Mouse (Mus musculus) forebrain, postnatal 0 days (tissue): ENCODE data around the gene Gm49387. TPM values are rescaled to one million over a fixed set of nuclear protein-coding genes. Genes with fewer than 3 reads are reported as not detected.
A peak's percentile ranks its signal among the peaks of the same experiment; 100 is the strongest.

Experiments
- ATAC-seq: fragments of 200-750 bp; cut with Nextera tagmentation; 2 replicates; pipeline ENCODE4 v1.8.0; 2017; ENCODE audit warnings: mild to moderate bottlenecking, moderate library complexity
- DNase-seq: peaks from one replicate; pipeline ENCODE4 v3.0.0-alpha.2; 2015
- H3K27ac ChIP-seq: fragments of 300-500 bp; sonication (generic); 2 replicates; pipeline ENCODE4 v1.5.1; 2014; ENCODE audit warnings: low read depth, mild to moderate bottlenecking, antibody characterized with exemption, low read length, moderate library complexity, mixed read lengths
- H3K27me3 ChIP-seq: fragments of 300-500 bp; sonication (generic); 2 replicates; pipeline ENCODE4 v1.6.1; 2014; ENCODE audit warnings: mild to moderate bottlenecking, low read length, mixed read lengths; ENCODE audit not compliant: insufficient read depth
- H3K36me3 ChIP-seq: fragments of 300-500 bp; sonication (generic); 2 replicates; pipeline ENCODE4 v1.6.1; 2014; ENCODE audit warnings: mild to moderate bottlenecking, moderate library complexity; ENCODE audit not compliant: insufficient read depth
- H3K4me1 ChIP-seq: fragments of 300-500 bp; sonication (generic); 2 replicates; pipeline ENCODE4 v1.6.1; 2014; ENCODE audit warnings: antibody characterized with exemption; ENCODE audit not compliant: insufficient read depth
- H3K4me2 ChIP-seq: fragments of 300-500 bp; sonication (generic); 2 replicates; pipeline ENCODE4 v1.6.1; 2014; ENCODE audit warnings: low read depth, mild to moderate bottlenecking, moderate library complexity
- H3K4me3 ChIP-seq: fragments of 300-500 bp; sonication (generic); 2 replicates; pipeline ENCODE4 v1.5.1; 2014; ENCODE audit warnings: low read depth, low read length, mixed read lengths
- H3K9ac ChIP-seq: fragments of 300-500 bp; sonication (generic); 2 replicates; pipeline ENCODE4 v1.6.1; 2014; ENCODE audit warnings: mild to moderate bottlenecking
- H3K9me3 ChIP-seq: fragments of 300-500 bp; sonication (generic); 2 replicates; pipeline ENCODE4 v1.6.1; 2016; ENCODE audit warnings: low read length
- CTCF ChIP-seq: sonication (generic); IDR thresholded peaks from 2 replicates; pipeline ENCODE4 v1.5.1; 2016; ENCODE audit warnings: antibody characterized with exemption, control low read depth, low read depth
- WGBS: fragments of 180-500 bp; shearing (Covaris S2); extraction: QIAGEN DNeasy Blood & Tissue Kit; methylation state at CpG from one replicate; pipeline ENCODE4 v1.1.7; 2014; 5-methylcytosine and 5-hydroxymethylcytosine counted together
- polyA plus RNA-seq: library from polyadenylated mRNA; unstranded; fragments of >200 nt; fragmentation: Nextera tagmentation; extraction: Ambion mirVana; gene quantifications from 2 replicates; pipeline ENCODE4 v1.2.1, GENCODE M21; 2015
- total RNA-seq: library from RNA; depleted of rRNA; stranded (reverse); fragments of >200 nt; gene quantifications from 2 replicates; pipeline ENCODE4 v1.2.3, GENCODE M21; 2014

Gm49387 gene
- total and polyA plus RNA-seq, 2 experiments from 2014 or later = 1.6 TPM; not detected in 1

GRCm38 (mm10) chr14:31630677-31631076, 10.0 kb downstream of the Gm49387 start:
- Histone ChIP-seq H3K4me2 (no peak overlapping the region), H3K27ac (peak overlapping the region; percentile 67), H3K4me3 (no peak overlapping the region), H3K9ac (no peak overlapping the region), H3K4me1 (no peaks in the 10 kb centered on the region), H3K27me3 (no peaks in the 10 kb centered on the region), H3K36me3 (no peaks in the 10 kb centered on the region), H3K9me3 (no peaks in the 10 kb centered on the region)
- no peak for TF ChIP-seq CTCF
- 24% methylated on average over 7 of the region's 7 CpGs for WGBS
- peak; percentile 83; the same call in 1 of the 2 replicates for ATAC-seq
- DNase-seq = peak; percentile 40

DNA sequence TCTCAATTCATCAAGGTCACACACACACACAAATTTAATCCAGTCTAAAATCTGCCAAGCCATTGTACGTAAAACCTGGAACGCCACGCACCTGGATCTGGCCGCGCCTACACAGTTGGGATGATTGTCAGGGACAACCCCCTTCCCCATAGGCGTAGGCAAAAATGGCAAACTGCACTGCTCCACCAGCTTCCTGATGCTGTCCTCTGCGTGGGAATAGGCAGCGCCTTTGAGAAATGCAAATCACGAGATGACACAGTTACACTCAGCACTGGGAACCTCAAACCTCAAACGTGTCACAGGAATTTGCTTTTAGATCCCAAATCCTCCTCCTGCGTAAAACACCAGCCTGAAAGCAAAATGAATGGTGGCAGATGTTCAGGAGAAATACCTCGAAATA, 17.9 kb downstream of the Gm49387 start:
- WGBS = 87% methylated on average over 12 of the region's 12 CpGs
- H3K4me1 ChIP-seq = no peaks in the 10 kb centered on the region
- H3K9ac ChIP-seq = no peak overlapping the region
- H3K4me2 ChIP-seq = no peak overlapping the region
- no peak for TF ChIP-seq CTCF
- no peak overlapping the region for H3K27ac ChIP-seq
- no peaks in the 10 kb centered on the region for H3K9me3 ChIP-seq
- H3K27me3 ChIP-seq = no peaks in the 10 kb centered on the region
- H3K36me3 ChIP-seq = no peaks in the 10 kb centered on the region
- DNase-seq = no peak
- no peak overlapping the region for H3K4me3 ChIP-seq
- no peak for ATAC-seq

GRCm38 (mm10) chr14:31620591-31621223, 20.0 kb downstream of the Gm49387 start:
- Histone ChIP-seq H3K4me3 (no peak overlapping the region), H3K9me3 (no peaks in the 10 kb centered on the region), H3K27ac (no peak overlapping the region), H3K4me1 (no peaks in the 10 kb centered on the region), H3K4me2 (no peak overlapping the region), H3K36me3 (no peaks in the 10 kb centered on the region), H3K9ac (no peak overlapping the region), H3K27me3 (no peaks in the 10 kb centered on the region)
- DNase-seq = no peak
- TF ChIP-seq CTCF = no peak
- 40% methylated on average over 9 of the region's 9 CpGs for WGBS
- peak; percentile 59; the same call in 1 of the 2 replicates for ATAC-seq

- Histone ChIP-seq H3K9ac (no peak overlapping the region), H3K4me3 (no peak overlapping the region), H3K27me3 (no peaks in the 10 kb centered on the region), H3K27ac (no peak overlapping the region), H3K4me2 (no peak overlapping the region), H3K9me3 (no peaks in the 10 kb centered on the region), H3K36me3 (no peaks in the 10 kb centered on the region), H3K4me1 (no peaks in the 10 kb centered on the region)
- ATAC-seq (no peak), DNase-seq (no peak)
- WGBS = 87% methylated on average over 3 of the region's 3 CpGs
- TF ChIP-seq CTCF = no peak
Observed at GRCm38 (mm10) chr14:31617997-31618396, 22.7 kb downstream of the Gm49387 start.

- Histone ChIP-seq H3K4me1 (no peaks in the 10 kb centered on the region), H3K9ac (no peak overlapping the region), H3K4me3 (no peak overlapping the region), H3K27ac (no peak overlapping the region), H3K4me2 (no peak overlapping the region), H3K36me3 (no peaks in the 10 kb centered on the region), H3K9me3 (no peaks in the 10 kb centered on the region), H3K27me3 (no peaks in the 10 kb centered on the region)
- ATAC-seq (no peak), DNase-seq (no peak)
- WGBS = 90% methylated on average over 9 of the region's 9 CpGs
- TF ChIP-seq CTCF = no peak
Observed at GRCm38 (mm10) chr14:31617204-31617603, 23.5 kb downstream of the Gm49387 start.

- no peak for TF ChIP-seq CTCF
- H3K4me1 ChIP-seq = no peaks in the 10 kb centered on the region
- no peaks in the 10 kb centered on the region for H3K36me3 ChIP-seq
- no peak overlapping the region for H3K4me2 ChIP-seq
- no peaks in the 10 kb centered on the region for H3K27me3 ChIP-seq
- WGBS = 85% methylated on average over 5 of the region's 5 CpGs
- ATAC-seq = no peak
- H3K9ac ChIP-seq = no peak overlapping the region
- H3K9me3 ChIP-seq = no peaks in the 10 kb centered on the region
- H3K4me3 ChIP-seq = no peak overlapping the region
- H3K27ac ChIP-seq = no peak overlapping the region
- no peak for DNase-seq
Observed at GRCm38 (mm10) chr14:31613671-31614070, 27.0 kb downstream of the Gm49387 start.

DNA sequence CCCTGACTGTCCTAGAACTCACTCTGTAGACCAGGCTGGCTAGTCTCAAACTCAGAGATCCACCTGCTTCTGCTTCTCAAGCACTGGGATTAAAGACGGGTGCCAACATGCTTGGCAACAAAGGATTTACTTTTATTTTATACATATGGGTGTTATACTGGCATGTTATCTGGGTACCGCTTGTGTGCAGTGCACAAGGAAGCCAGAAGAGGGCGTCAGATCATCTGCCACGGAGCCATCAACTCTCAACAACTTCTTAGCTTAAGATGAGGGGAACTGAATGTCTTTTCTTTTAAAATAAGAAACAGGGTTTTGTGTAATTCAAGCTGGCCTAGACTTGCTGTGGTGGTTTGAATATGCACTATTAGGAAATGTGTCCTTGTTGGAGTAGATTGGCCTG, 28.7 kb downstream of the Gm49387 start:
- 69% methylated on average over 4 of the region's 4 CpGs for WGBS
- no peaks in the 10 kb centered on the region for H3K4me1 ChIP-seq

More for the DNA sequence above, 28.7 kb downstream of the Gm49387 start:
- Histone ChIP-seq H3K9ac (no peak overlapping the region), H3K4me2 (no peak overlapping the region), H3K9me3 (no peaks in the 10 kb centered on the region), H3K27me3 (no peaks in the 10 kb centered on the region), H3K36me3 (no peaks in the 10 kb centered on the region), H3K27ac (no peak overlapping the region), H3K4me3 (no peak overlapping the region)
- no peak for DNase-seq
- ATAC-seq = no peak
- peak; percentile 19; the same call in 1 of the 2 replicates for TF ChIP-seq CTCF
